Mouse (Mus musculus): Measurements from ENCODE around the gene Hhatl.
A peak's percentile ranks its signal among the peaks of the same experiment; 100 is the strongest.

Gene Hhatl

GRCm38 (mm10) chr9:121791757-121792521 lies at the start of gene Hhatl:
TSS of gene Hhatl (minus strand) at chr9:121792507.
- no peak for DNase-seq

- DNase-seq, result no peak
These were observed 47.3 kb upstream of the Hhatl start for GRCm38 (mm10) chr9:121839622-121839965.

- no peak for DNase-seq
These were observed 46.7 kb upstream of the Hhatl start, which contains the start of gene Ccdc13 for GRCm38 (mm10) chr9:121838829-121839621. TSS of gene Ccdc13 (minus strand) at chr9:121839461.

- no peak for DNase-seq
These were observed 45.7 kb upstream of the Hhatl start for GRCm38 (mm10) chr9:121838008-121838407.

- DNase-seq, result no peak
These were observed 41.5 kb upstream of the Hhatl start for GRCm38 (mm10) chr9:121833825-121834224.

- DNase-seq, result peak; percentile 88
These were observed 38.6 kb upstream of the Hhatl start for GRCm38 (mm10) chr9:121830956-121831293.

- peak; percentile 51 for DNase-seq
These were observed 38.1 kb upstream of the Hhatl start for GRCm38 (mm10) chr9:121830243-121830955.

- no peak for DNase-seq
These were observed 37.1 kb upstream of the Hhatl start for GRCm38 (mm10) chr9:121829270-121829992.

GRCm38 (mm10) chr9:121828314-121828713 lies 36.0 kb upstream of the Hhatl start:
- DNase-seq, result no peak

GRCm38 (mm10) chr9:121826356-121826755 lies 34.0 kb upstream of the Hhatl start:
- DNase-seq, result no peak

GRCm38 (mm10) chr9:121823991-121824390 lies 31.7 kb upstream of the Hhatl start:
- peak; percentile 39 for DNase-seq

GRCm38 (mm10) chr9:121823051-121823450 lies 30.7 kb upstream of the Hhatl start:
- peak; percentile 64 for DNase-seq

GRCm38 (mm10) chr9:121822585-121822991 lies 30.3 kb upstream of the Hhatl start:
- DNase-seq, result peak; percentile 37

- no peak for DNase-seq
These were observed 28.5 kb upstream of the Hhatl start for GRCm38 (mm10) chr9:121820765-121821164.

GRCm38 (mm10) chr9:121819771-121820471 lies 27.6 kb upstream of the Hhatl start:
- DNase-seq, result peak; percentile 68

- DNase-seq, result peak; percentile 44
These were observed 26.9 kb upstream of the Hhatl start for GRCm38 (mm10) chr9:121819073-121819770.

GRCm38 (mm10) chr9:121815183-121815582 lies 22.9 kb upstream of the Hhatl start:
- no peak for DNase-seq

- DNase-seq, result peak; percentile 43
These were observed 17.9 kb upstream of the Hhatl start for GRCm38 (mm10) chr9:121810081-121810821.

GRCm38 (mm10) chr9:121808511-121808910 lies 16.2 kb upstream of the Hhatl start:
- no peak for DNase-seq

- peak; percentile 34 for DNase-seq
These were observed 15.6 kb upstream of the Hhatl start for GRCm38 (mm10) chr9:121807947-121808346.

- DNase-seq, result no peak
These were observed 15.2 kb upstream of the Hhatl start for GRCm38 (mm10) chr9:121807546-121807945.
